Mouse (Mus musculus) limb, embryonic 12.5 days (tissue): ENCODE data around the gene Tnik. TPM values are rescaled to one million over a fixed set of nuclear protein-coding genes. Genes with fewer than 3 reads are reported as not detected.

Experiments used
- ATAC-seq: fragments of 200-750 bp; cut with Nextera tagmentation; 2 replicates; pipeline ENCODE4 v1.8.0; 2017; ENCODE audit warnings: low read depth, moderate TSS enrichment; ENCODE audit not compliant: insufficient number of reproducible peaks, insufficient read depth, low FRiP score, low TSS enrichment
- H3K27ac ChIP-seq: fragments of 300-500 bp; sonication (generic); 2 replicates; pipeline ENCODE4 v1.5.1; 2016; ENCODE audit warnings: mild to moderate bottlenecking, moderate library complexity
- H3K27me3 ChIP-seq: fragments of 300-500 bp; sonication (generic); 2 replicates; pipeline ENCODE4 v1.6.1; 2016; ENCODE audit warnings: mild to moderate bottlenecking, moderate library complexity
- H3K36me3 ChIP-seq: fragments of 300-500 bp; sonication (generic); 2 replicates; pipeline ENCODE4 v1.6.1; 2016; ENCODE audit warnings: mild to moderate bottlenecking, moderate library complexity
- H3K4me1 ChIP-seq: fragments of 300-500 bp; sonication (generic); replicated peaks from 2 replicates; pipeline ENCODE4 v1.6.1; 2016
- H3K4me2 ChIP-seq: fragments of 300-500 bp; sonication (generic); 2 replicates; pipeline ENCODE4 v1.6.1; 2016; ENCODE audit warnings: mild to moderate bottlenecking, moderate library complexity
- H3K4me3 ChIP-seq: fragments of 300-500 bp; sonication (generic); replicated peaks from 2 replicates; pipeline ENCODE4 v1.5.1; 2016; ENCODE audit warnings: mild to moderate bottlenecking
- H3K9ac ChIP-seq: fragments of 300-500 bp; sonication (generic); replicated peaks from 2 replicates; pipeline ENCODE4 v1.6.1; 2016; ENCODE audit warnings: mild to moderate bottlenecking, moderate library complexity
- H3K9me3 ChIP-seq: fragments of 300-500 bp; sonication (generic); 2 replicates; pipeline ENCODE4 v1.6.1; 2016; ENCODE audit warnings: mild to moderate bottlenecking, moderate library complexity
- WGBS: fragments of 180-500 bp; shearing (Covaris S2); methylation state at CpG from one replicate; pipeline ENCODE4 v1.1.7; 2016; 5-methylcytosine and 5-hydroxymethylcytosine counted together
- polyA plus RNA-seq: library from polyadenylated mRNA; unstranded; fragments of >200 nt; fragmentation: Nextera tagmentation; extraction: Ambion mirVana; gene quantifications from 2 replicates; pipeline ENCODE4 v1.2.1, GENCODE M21; 2016

The Tnik gene
- polyA plus RNA-seq, 1 experiment from 2014 or later = 9.7 TPM

GRCm38 (mm10) chr3:28529548-28529947 is 266.5 kb downstream of the Tnik start:
- no peak overlapping the region for H3K4me2 ChIP-seq
- no peak overlapping the region for H3K9ac ChIP-seq
- H3K27ac ChIP-seq = no peak overlapping the region
- H3K4me3 ChIP-seq = no peak overlapping the region
- ATAC-seq = no peak
- H3K4me1 ChIP-seq = peaks cover 6% of the 10 kb centered on the region
- H3K27me3 ChIP-seq = peaks cover 8% of the 10 kb centered on the region
- no peaks in the 10 kb centered on the region for H3K36me3 ChIP-seq
- 87% methylated on average over 4 of the region's 4 CpGs for WGBS
- H3K9me3 ChIP-seq = no peaks in the 10 kb centered on the region

- peak overlapping the region; percentile 35 for H3K4me2 ChIP-seq
- no peak overlapping the region for H3K9ac ChIP-seq
- H3K27ac ChIP-seq = no peak overlapping the region
- no peaks in the 10 kb centered on the region for H3K36me3 ChIP-seq
- no peaks in the 10 kb centered on the region for H3K9me3 ChIP-seq
- peaks cover 8% of the 10 kb centered on the region for H3K27me3 ChIP-seq
- peak overlapping the region; percentile 24; the same call in 1 of the 2 replicates for H3K4me3 ChIP-seq
- H3K4me1 ChIP-seq = peaks cover 6% of the 10 kb centered on the region
- WGBS = 69% methylated on average over 15 of the region's 15 CpGs
- ATAC-seq = no peak; the same call in 1 of the 2 replicates
Measured at GRCm38 (mm10) chr3:28531294-28531956, 268.4 kb downstream of the Tnik start.

DNA sequence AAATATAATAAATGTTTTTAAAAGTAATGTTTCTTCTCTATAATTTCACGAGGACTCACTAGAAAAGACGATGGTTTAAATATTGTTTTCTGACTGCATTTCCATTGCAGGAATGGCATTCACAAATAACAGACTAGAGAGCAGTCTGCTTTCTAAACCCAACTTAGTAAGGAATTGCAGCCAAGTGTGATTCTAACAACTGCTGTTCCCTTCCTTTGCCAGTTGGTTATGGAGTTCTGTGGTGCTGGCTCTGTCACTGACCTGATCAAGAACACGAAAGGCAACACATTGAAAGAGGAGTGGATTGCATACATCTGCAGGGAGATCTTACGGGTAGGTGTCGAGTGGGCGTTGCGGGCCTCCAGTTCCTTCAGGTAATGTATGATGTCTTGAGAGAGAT is 269.7 kb downstream of the Tnik start:
- WGBS = 94% methylated on average over 7 of the region's 7 CpGs
- peaks cover 6% of the 10 kb centered on the region for H3K4me1 ChIP-seq
- ATAC-seq = no peak

GRCm38 (mm10) chr3:28540121-28540520 is 277.1 kb downstream of the Tnik start:
- H3K4me3 ChIP-seq = no peak overlapping the region
- WGBS = 80% methylated on average over 5 of the region's 5 CpGs
- no peak overlapping the region for H3K27ac ChIP-seq
- no peak overlapping the region for H3K4me2 ChIP-seq
- no peaks in the 10 kb centered on the region for H3K9me3 ChIP-seq
- H3K27me3 ChIP-seq = no peaks in the 10 kb centered on the region
- no peak overlapping the region for H3K9ac ChIP-seq
- H3K4me1 ChIP-seq = no peaks in the 10 kb centered on the region
- no peaks in the 10 kb centered on the region for H3K36me3 ChIP-seq
- ATAC-seq = no peak

More for the DNA sequence above, 269.7 kb downstream of the Tnik start:
- H3K9me3 ChIP-seq = no peaks in the 10 kb centered on the region
- H3K27me3 ChIP-seq = peaks cover 8% of the 10 kb centered on the region
- no peak overlapping the region for H3K9ac ChIP-seq
- H3K27ac ChIP-seq = no peak overlapping the region
- H3K36me3 ChIP-seq = no peaks in the 10 kb centered on the region
- H3K4me3 ChIP-seq = no peak overlapping the region
- H3K4me2 ChIP-seq = no peak overlapping the region

GRCm38 (mm10) chr3:28542941-28543340 is 279.9 kb downstream of the Tnik start:
- Histone ChIP-seq H3K4me1 (no peaks in the 10 kb centered on the region), H3K27me3 (no peaks in the 10 kb centered on the region; the same call in 1 of the 2 replicates), H3K9ac (no peak overlapping the region), H3K27ac (no peak overlapping the region), H3K9me3 (no peaks in the 10 kb centered on the region), H3K4me2 (no peak overlapping the region), H3K36me3 (no peaks in the 10 kb centered on the region), H3K4me3 (no peak overlapping the region)
- no peak for ATAC-seq
- 93% methylated on average over 3 of the region's 3 CpGs for WGBS

DNA sequence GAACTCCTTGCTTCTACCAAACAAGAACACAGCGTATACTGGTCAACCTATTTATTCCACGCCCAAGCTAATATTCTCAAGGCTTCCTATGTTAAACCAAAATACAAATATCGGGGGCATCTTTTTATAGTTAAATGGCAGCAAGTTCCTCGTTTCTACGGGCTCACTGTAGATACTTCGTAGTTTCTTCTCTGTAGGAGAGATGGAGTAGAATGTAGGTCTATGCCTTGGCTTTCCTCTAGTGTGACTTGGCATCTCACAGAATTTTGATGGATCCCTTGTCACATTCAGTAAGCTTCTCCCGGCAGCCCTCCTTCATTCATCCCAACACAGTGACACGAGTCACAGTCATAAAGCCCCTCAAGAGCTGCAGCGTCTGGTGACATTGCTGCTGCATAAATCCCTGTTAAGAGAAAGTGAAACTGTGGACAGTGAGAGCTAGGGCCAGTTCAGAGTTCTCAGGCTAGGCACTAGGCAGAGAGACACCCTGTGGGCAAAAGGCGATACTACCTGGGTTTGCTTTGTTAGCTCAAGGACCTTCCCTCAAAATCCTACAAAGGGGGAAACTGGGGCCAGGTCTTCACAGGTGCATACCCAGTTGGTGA is 280.5 kb downstream of the Tnik start:
- H3K4me3 ChIP-seq = no peak overlapping the region
- H3K4me1 ChIP-seq = no peaks in the 10 kb centered on the region
- no peak for ATAC-seq
- no peaks in the 10 kb centered on the region; the same call in 1 of the 2 replicates for H3K27me3 ChIP-seq
- WGBS = 69% methylated on average over 10 of the region's 10 CpGs
- no peaks in the 10 kb centered on the region for H3K9me3 ChIP-seq
- no peak overlapping the region for H3K4me2 ChIP-seq
- H3K36me3 ChIP-seq = no peaks in the 10 kb centered on the region
- no peak overlapping the region for H3K27ac ChIP-seq
- H3K9ac ChIP-seq = no peak overlapping the region

DNA sequence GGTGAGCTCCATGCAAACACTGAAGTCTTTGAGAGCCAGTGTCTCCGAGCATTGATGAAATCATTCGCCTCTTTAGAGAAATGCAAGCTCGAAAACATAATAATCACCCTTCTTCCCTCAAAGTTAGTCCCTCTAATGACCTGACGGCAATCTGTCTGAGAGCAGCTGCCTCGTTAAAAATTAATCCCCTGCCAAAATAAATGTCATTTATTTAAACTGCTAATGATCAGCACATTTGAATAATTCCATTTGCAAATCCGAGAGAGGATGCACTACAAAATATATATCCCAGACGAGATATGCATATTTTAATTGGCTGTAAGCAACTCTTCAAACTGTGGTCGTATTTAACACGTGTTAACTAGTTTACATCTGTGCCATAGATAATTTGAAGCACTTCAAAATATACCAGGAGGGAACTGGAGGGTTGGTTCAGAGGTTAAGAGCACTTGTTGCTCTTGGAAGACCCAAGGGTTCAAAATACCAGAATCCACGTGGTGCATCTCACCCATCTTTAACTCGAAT is 281.4 kb downstream of the Tnik start:
- Histone ChIP-seq H3K4me2 (no peak overlapping the region), H3K27me3 (no peaks in the 10 kb centered on the region; the same call in 1 of the 2 replicates), H3K27ac (no peak overlapping the region), H3K9ac (no peak overlapping the region), H3K4me1 (no peaks in the 10 kb centered on the region), H3K9me3 (no peaks in the 10 kb centered on the region), H3K36me3 (no peaks in the 10 kb centered on the region), H3K4me3 (no peak overlapping the region)
- WGBS = 43% methylated on average over 11 of the region's 11 CpGs
- no peak for ATAC-seq

DNA sequence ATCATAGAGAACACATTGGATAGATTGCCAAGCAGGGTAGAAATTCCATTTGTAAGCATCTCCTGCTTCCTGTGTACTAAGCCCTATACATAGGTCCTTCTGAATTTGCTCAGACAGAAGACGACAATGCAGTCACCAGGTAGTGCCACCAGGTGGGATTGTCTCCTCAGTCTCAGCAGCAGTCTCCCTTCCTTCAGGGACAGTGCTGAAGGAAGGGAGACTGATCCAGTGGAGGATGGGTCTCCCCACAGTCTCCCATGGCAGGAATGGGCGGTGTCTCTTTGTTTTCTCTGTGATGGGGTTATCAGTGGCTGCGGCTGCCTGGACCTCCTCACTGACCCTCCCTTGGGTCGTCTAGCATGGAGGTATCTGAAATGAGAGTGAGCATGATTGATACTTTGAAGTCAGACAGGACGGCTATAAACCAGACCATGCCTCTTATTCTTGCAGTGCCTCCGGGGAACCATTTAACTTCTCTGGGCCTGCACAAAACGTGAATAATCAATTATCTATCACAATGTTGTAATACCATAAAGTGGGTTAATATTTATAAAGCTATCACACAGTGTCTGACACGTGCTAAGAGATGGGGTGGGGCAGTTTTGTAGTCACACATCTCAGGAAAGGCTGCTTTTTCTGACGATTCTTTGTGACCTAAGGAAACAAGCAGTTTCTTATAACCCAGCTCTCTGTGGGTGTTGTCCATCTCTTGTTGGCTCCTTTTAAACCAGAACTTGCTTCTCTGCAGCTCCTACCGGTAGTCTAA is 285.1 kb downstream of the Tnik start:
- Histone ChIP-seq H3K27ac (no peak overlapping the region), H3K9ac (no peak overlapping the region), H3K4me2 (no peak overlapping the region), H3K36me3 (no peaks in the 10 kb centered on the region), H3K9me3 (no peaks in the 10 kb centered on the region), H3K4me3 (no peak overlapping the region), H3K4me1 (no peaks in the 10 kb centered on the region), H3K27me3 (no peaks in the 10 kb centered on the region; the same call in 1 of the 2 replicates)
- WGBS = 40% methylated on average over 10 of the region's 10 CpGs
- no peak for ATAC-seq

GRCm38 (mm10) chr3:28549391-28549790 is 286.4 kb downstream of the Tnik start:
- Histone ChIP-seq H3K9ac (no peak overlapping the region), H3K27ac (no peak overlapping the region), H3K27me3 (peaks cover 5% of the 10 kb centered on the region; the same call in 1 of the 2 replicates), H3K4me3 (no peak overlapping the region), H3K9me3 (no peaks in the 10 kb centered on the region), H3K36me3 (no peaks in the 10 kb centered on the region), H3K4me2 (no peak overlapping the region), H3K4me1 (no peaks in the 10 kb centered on the region)
- 42% methylated on average over 6 of the region's 6 CpGs for WGBS
- ATAC-seq = no peak

DNA sequence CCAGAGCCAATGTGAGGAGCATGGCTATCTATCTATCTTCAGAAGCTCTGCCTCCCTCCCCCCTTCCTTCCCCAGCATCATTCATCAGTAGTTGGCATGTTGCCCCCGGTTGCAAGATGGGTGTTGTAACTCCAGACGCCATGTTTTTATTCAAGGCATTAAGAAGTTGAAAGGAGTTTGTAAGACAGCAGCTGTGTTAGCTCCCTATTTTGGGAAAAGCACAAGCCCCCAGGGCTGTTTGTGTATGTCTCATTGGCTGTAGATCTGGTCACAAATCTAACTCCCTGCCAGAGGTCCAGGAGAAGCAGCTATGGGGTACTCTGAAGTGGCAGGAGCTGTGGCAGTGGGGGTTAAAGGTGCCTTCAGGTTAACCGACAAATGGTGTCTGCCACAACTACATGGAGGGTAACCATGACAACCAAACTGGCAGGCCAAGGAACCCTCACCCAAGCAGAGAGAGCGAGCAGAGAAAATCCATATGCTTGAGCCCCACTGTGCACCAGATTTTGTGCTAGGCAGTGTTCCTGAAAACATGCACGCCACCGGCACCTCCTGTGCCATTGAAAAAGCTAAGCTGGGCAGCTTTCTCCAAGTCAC is 287.6 kb downstream of the Tnik start:
- Histone ChIP-seq H3K9me3 (no peaks in the 10 kb centered on the region), H3K27me3 (peaks cover 5% of the 10 kb centered on the region; the same call in 1 of the 2 replicates), H3K27ac (no peak overlapping the region), H3K4me3 (no peak overlapping the region), H3K4me2 (no peak overlapping the region), H3K9ac (no peak overlapping the region), H3K4me1 (no peaks in the 10 kb centered on the region), H3K36me3 (no peaks in the 10 kb centered on the region)
- ATAC-seq = no peak
- WGBS = 47% methylated on average over 6 of the region's 6 CpGs

- WGBS = 43% methylated on average over 1 of the region's 1 CpGs
- Histone ChIP-seq H3K9ac (no peak overlapping the region), H3K27me3 (peaks cover 5% of the 10 kb centered on the region; the same call in 1 of the 2 replicates), H3K4me2 (no peak overlapping the region), H3K4me3 (no peak overlapping the region), H3K27ac (no peak overlapping the region), H3K36me3 (no peaks in the 10 kb centered on the region), H3K9me3 (no peaks in the 10 kb centered on the region), H3K4me1 (no peaks in the 10 kb centered on the region)
- ATAC-seq = no peak
Measured at GRCm38 (mm10) chr3:28551756-28552155, 288.7 kb downstream of the Tnik start.
